Mouse (Mus musculus): ENCODE data around the gene Abhd17b.

Gene Abhd17b

DNA sequence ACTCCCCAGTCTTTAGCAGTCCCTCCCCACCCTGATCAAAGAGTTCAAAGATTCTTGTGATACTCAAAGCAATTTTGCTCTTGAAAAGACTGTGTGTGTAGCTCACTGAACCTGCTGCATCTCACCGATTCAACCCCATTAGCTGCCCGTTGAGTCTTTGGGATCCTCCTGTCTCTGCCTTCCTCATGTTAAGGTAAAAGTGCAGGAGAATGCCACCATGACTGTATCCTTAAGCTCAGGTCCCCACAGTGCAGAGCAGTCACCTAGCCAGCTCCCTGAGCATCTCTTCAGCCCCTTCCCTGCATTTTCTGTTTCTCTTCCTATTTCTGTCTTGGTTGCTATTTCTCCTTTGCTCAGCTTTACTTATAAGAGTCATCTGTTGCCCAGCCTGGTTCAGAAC is 80.2 kb downstream of the Abhd17b start:
- no peak for DNase-seq

DNA sequence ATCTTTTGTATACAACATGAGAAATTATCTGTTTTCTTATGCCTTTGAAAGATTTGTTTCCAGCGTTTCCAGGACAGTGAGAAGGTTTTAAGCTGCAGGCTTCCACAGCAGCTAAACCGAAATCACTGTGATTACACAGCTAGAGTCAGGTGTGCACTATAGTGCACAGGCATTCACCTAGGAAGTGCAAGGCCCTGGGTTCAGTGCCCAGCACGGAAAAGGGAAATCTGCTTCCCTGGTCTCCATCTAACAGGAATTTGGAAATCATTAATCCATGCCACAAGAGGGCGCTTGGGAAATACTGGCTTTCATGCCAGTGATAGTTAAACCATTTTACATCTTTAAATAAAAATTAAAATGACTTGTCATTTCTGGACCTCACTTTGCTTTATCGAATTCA is 81.1 kb downstream of the Abhd17b start:
- peak; percentile 63 for DNase-seq

Data from kidney, postnatal 10 days (tissue).